Mouse (Mus musculus): ENCODE measurements around the gene Patj. TPM values are rescaled to one million over a fixed set of nuclear protein-coding genes. Genes with fewer than 3 reads are reported as not detected.

The Patj gene
- polyA plus RNA-seq, 1 experiment from 2014 or later = 12.9 TPM

DNA sequence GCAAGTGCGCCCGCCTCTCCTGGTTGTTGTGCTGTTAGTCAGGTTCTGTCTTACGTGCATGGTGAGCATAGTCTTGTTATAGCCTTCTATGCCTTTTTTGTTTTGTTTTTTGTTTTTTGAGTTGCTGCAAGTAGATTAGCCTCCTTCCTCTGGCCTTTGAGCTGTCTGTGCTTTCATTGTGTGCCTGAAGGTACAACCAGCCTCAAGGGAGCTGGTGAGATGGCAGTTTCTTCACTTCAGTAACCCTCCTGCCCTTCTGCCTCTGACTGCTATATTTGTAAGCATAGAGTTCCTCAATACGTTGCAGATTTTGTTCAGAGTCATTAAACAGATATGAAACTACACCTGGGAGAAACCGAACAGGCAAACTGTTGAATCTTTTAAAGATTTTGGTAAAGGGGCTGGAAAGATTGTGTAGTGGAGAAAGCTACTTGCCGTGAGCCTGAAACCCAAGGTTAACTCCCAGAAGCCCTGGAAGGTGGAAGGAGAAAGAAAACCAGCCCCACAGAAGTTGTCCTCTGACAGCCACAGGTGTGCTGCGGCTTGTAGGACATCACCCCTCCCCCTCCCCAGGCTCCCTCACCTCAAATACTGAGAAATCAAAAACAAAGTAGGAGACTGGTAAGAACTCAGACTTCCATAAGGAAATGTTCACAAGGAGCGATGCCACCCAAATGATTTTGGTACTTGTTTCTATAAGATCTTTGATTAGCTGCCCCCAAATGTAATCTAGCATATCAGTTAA is 43.8 kb downstream of the Patj start:
- Histone ChIP-seq H3K9me3 (ENCODE audit: control insufficient read depth) (no peaks in the 10 kb centered on the region), H3K4me3 (ENCODE audit: low read depth, low read length) (no peak overlapping the region), H3K36me3 (ENCODE audit: control insufficient read depth, insufficient read depth) (peaks cover 8% of the 10 kb centered on the region; the same call in 1 of the 2 replicates), H3K27ac (ENCODE audit: low read depth, low read length) (no peak overlapping the region), H3K27me3 (replicated peaks; ENCODE audit: control insufficient read depth, insufficient read depth, low read length) (no peaks in the 10 kb centered on the region), H3K4me1 (replicated peaks; ENCODE audit: control insufficient read depth, insufficient read depth, low read length) (no peaks in the 10 kb centered on the region), H3K4me2 (replicated peaks; ENCODE audit: low read depth) (no peak overlapping the region), H3K9ac (ENCODE audit: low read depth, low read length) (no peak overlapping the region)
- TF ChIP-seq CTCF (IDR thresholded peaks at IDR 0.05; ENCODE audit: low read depth) = no peak
- ATAC-seq = no peak
- WGBS = 87% methylated on average over 8 of the region's 8 CpGs

- Histone ChIP-seq H3K4me1 (replicated peaks; ENCODE audit: control insufficient read depth, insufficient read depth, low read length) (no peaks in the 10 kb centered on the region), H3K9ac (ENCODE audit: low read depth, low read length) (no peak overlapping the region), H3K27me3 (replicated peaks; ENCODE audit: control insufficient read depth, insufficient read depth, low read length) (no peaks in the 10 kb centered on the region), H3K4me2 (replicated peaks; ENCODE audit: low read depth) (no peak overlapping the region), H3K36me3 (ENCODE audit: control insufficient read depth, insufficient read depth) (peaks cover 8% of the 10 kb centered on the region; the same call in 1 of the 2 replicates), H3K9me3 (ENCODE audit: control insufficient read depth) (no peaks in the 10 kb centered on the region), H3K27ac (ENCODE audit: low read depth, low read length) (no peak overlapping the region), H3K4me3 (ENCODE audit: low read depth, low read length) (no peak overlapping the region)
- WGBS = 21% methylated on average over 3 of the region's 3 CpGs
- no peak for TF ChIP-seq CTCF (IDR thresholded peaks at IDR 0.05; ENCODE audit: low read depth)
- ATAC-seq = peak; percentile 54
Observed at GRCm38 (mm10) chr4:98441248-98441647, 45.7 kb downstream of the Patj start.

GRCm38 (mm10) chr4:98444437-98445139 is 49.0 kb downstream of the Patj start:
- Histone ChIP-seq H3K36me3 (ENCODE audit: control insufficient read depth, insufficient read depth) (peaks cover 8% of the 10 kb centered on the region; the same call in 1 of the 2 replicates), H3K9me3 (ENCODE audit: control insufficient read depth) (no peaks in the 10 kb centered on the region), H3K4me2 (replicated peaks; ENCODE audit: low read depth) (no peak overlapping the region), H3K27me3 (replicated peaks; ENCODE audit: control insufficient read depth, insufficient read depth, low read length) (no peaks in the 10 kb centered on the region), H3K9ac (ENCODE audit: low read depth, low read length) (no peak overlapping the region), H3K27ac (ENCODE audit: low read depth, low read length) (no peak overlapping the region), H3K4me3 (ENCODE audit: low read depth, low read length) (no peak overlapping the region), H3K4me1 (replicated peaks; ENCODE audit: control insufficient read depth, insufficient read depth, low read length) (no peaks in the 10 kb centered on the region)
- no peak for ATAC-seq
- 91% methylated on average over 10 of the region's 10 CpGs for WGBS
- TF ChIP-seq CTCF (IDR thresholded peaks at IDR 0.05; ENCODE audit: low read depth) = peak; percentile 79

GRCm38 (mm10) chr4:98449564-98450263 is 54.1 kb downstream of the Patj start:
- no peak for TF ChIP-seq CTCF (IDR thresholded peaks at IDR 0.05; ENCODE audit: low read depth)

DNA sequence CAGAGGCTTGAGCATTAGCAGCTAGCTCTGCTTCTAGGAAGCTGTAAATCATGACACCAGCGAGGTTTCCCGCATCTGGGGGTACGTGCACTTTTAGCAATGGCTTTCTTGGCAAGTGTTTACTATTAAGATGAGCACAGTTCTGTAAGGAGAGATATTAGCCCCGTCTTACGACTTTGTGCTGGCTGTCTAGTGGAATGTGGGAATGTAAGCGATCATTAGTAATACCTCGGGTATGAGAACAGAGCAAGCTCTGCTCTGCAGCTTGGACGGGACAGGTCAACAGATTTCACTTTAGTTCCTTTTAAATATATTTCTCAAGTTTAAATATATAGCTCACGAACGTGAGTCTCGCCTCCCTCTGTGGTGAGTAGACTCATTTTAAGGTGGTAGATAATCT is 54.7 kb downstream of the Patj start:
- TF ChIP-seq CTCF (IDR thresholded peaks at IDR 0.05; ENCODE audit: low read depth) = no peak
- Histone ChIP-seq H3K9me3 (ENCODE audit: control insufficient read depth) (no peaks in the 10 kb centered on the region), H3K27me3 (replicated peaks; ENCODE audit: control insufficient read depth, insufficient read depth, low read length) (no peaks in the 10 kb centered on the region), H3K4me2 (replicated peaks; ENCODE audit: low read depth) (peak overlapping the region; percentile 6; the same call in 1 of the 2 replicates), H3K9ac (ENCODE audit: low read depth, low read length) (no peak overlapping the region), H3K4me3 (ENCODE audit: low read depth, low read length) (no peak overlapping the region), H3K36me3 (ENCODE audit: control insufficient read depth, insufficient read depth) (peaks cover 4% of the 10 kb centered on the region; the same call in 1 of the 2 replicates), H3K4me1 (replicated peaks; ENCODE audit: control insufficient read depth, insufficient read depth, low read length) (0 out of 2 replicates have a peak, but pooled peaks cover 3% of the 10 kb centered on the region), H3K27ac (ENCODE audit: low read depth, low read length) (no peak overlapping the region; the same call in 1 of the 2 replicates)
- WGBS = 62% methylated on average over 11 of the region's 11 CpGs
- ATAC-seq = no peak

More at GRCm38 (mm10) chr4:98449564-98450263, 54.1 kb downstream of the Patj start:
- Histone ChIP-seq H3K4me2 (replicated peaks; ENCODE audit: low read depth) (peak overlapping the region; percentile 6; the same call in 1 of the 2 replicates), H3K27me3 (replicated peaks; ENCODE audit: control insufficient read depth, insufficient read depth, low read length) (no peaks in the 10 kb centered on the region), H3K4me1 (replicated peaks; ENCODE audit: control insufficient read depth, insufficient read depth, low read length) (0 out of 2 replicates have a peak, but pooled peaks cover 3% of the 10 kb centered on the region), H3K27ac (ENCODE audit: low read depth, low read length) (no peak overlapping the region; the same call in none of the 2 replicates), H3K9ac (ENCODE audit: low read depth, low read length) (no peak overlapping the region), H3K4me3 (ENCODE audit: low read depth, low read length) (no peak overlapping the region), H3K9me3 (ENCODE audit: control insufficient read depth) (no peaks in the 10 kb centered on the region), H3K36me3 (ENCODE audit: control insufficient read depth, insufficient read depth) (peaks cover 4% of the 10 kb centered on the region; the same call in 1 of the 2 replicates)
- ATAC-seq = peak; percentile 83
- WGBS = 28% methylated on average over 4 of the region's 4 CpGs

GRCm38 (mm10) chr4:98450829-98451228 is 55.2 kb downstream of the Patj start:
- H3K4me2 ChIP-seq (replicated peaks; ENCODE audit: low read depth) = no peak overlapping the region
- 71% methylated on average over 5 of the region's 5 CpGs for WGBS
- TF ChIP-seq CTCF (IDR thresholded peaks at IDR 0.05; ENCODE audit: low read depth) = no peak

More at GRCm38 (mm10) chr4:98450829-98451228, 55.2 kb downstream of the Patj start:
- ATAC-seq = no peak
- Histone ChIP-seq H3K9me3 (ENCODE audit: control insufficient read depth) (no peaks in the 10 kb centered on the region), H3K4me3 (ENCODE audit: low read depth, low read length) (no peak overlapping the region), H3K27me3 (replicated peaks; ENCODE audit: control insufficient read depth, insufficient read depth, low read length) (no peaks in the 10 kb centered on the region), H3K36me3 (ENCODE audit: control insufficient read depth, insufficient read depth) (peaks cover 4% of the 10 kb centered on the region; the same call in 1 of the 2 replicates), H3K27ac (ENCODE audit: low read depth, low read length) (no peak overlapping the region), H3K9ac (ENCODE audit: low read depth, low read length) (no peak overlapping the region), H3K4me1 (replicated peaks; ENCODE audit: control insufficient read depth, insufficient read depth, low read length) (0 out of 2 replicates have a peak, but pooled peaks cover 3% of the 10 kb centered on the region)
